21 mouse cellular contexts compared by ENCODE assay signal in genomic region chr13:116879580-116880192, GRCm38 (mm10).
DNase-seq lines count a peak whose midpoint lies in the region; ATAC-seq lines count a peak whose summit lies in the region.
"Had no signal": no experiment of that assay in that cellular context is flagged by ENCODE, and none has a peak within 500 bp of the region (broad histone marks: within the 10 kb centered on the region; RNA-seq: fewer than 3 reads in every experiment).

No protein-coding gene starts in this region.

- no peaks in the 10 kb centered on the region for H3K9me3 ChIP-seq in kidney, embryonic 14.5 days (ENCODE audit: control insufficient read depth, low read length)
- no peaks in the 10 kb centered on the region for H3K9me3 ChIP-seq in neural tube, embryonic 12.5 days
- no peaks in the 10 kb centered on the region for H3K9me3 ChIP-seq in hindbrain, embryonic 15.5 days
- H3K9me3 ChIP-seq: embryonic facial prominence, embryonic 10.5 days; forebrain, embryonic 15.5 days; heart, embryonic 13.5 days; liver, embryonic 13.5 days; midbrain, embryonic 13.5 days had no signal

- ATAC-seq in kidney, embryonic 14.5 days (ENCODE audit: low FRiP score, low TSS enrichment): peak; percentile 78; the same call in 1 of the 2 replicates
- ATAC-seq in neural tube, embryonic 12.5 days (ENCODE audit: low FRiP score, low read depth): peak; percentile 58
- peak; percentile 64; the same call in 1 of the 2 replicates for ATAC-seq in hindbrain, embryonic 15.5 days (ENCODE audit: low FRiP score, low read depth)
- ATAC-seq: forebrain, embryonic 15.5 days; midbrain, embryonic 13.5 days had no signal

- 0 out of 2 replicates have a peak, but pooled peaks cover 3% of the 10 kb centered on the region for H3K4me1 ChIP-seq in kidney, embryonic 14.5 days (ENCODE audit: control insufficient read depth, insufficient read depth, low read length)
- 0 out of 2 replicates have a peak, but pooled peaks cover 3% of the 10 kb centered on the region for H3K4me1 ChIP-seq in neural tube, embryonic 12.5 days
- H3K4me1 ChIP-seq in hindbrain, embryonic 15.5 days (replicated peaks): no peaks in the 10 kb centered on the region
- H3K4me1 ChIP-seq: embryonic facial prominence, embryonic 10.5 days; forebrain, embryonic 15.5 days; liver, embryonic 13.5 days; midbrain, embryonic 13.5 days had no signal

- no peak overlapping the region for H3K4me3 ChIP-seq in kidney, embryonic 14.5 days (ENCODE audit: low read length)
- H3K4me3 ChIP-seq in neural tube, embryonic 12.5 days: no peak overlapping the region
- no peak overlapping the region for H3K4me3 ChIP-seq in hindbrain, embryonic 15.5 days
- H3K4me3 ChIP-seq: embryonic facial prominence, embryonic 10.5 days; forebrain, embryonic 15.5 days; heart, embryonic 13.5 days; left cerebral cortex, adult 2 months; liver, embryonic 13.5 days; midbrain, embryonic 13.5 days had no signal

- H3K27me3 ChIP-seq in kidney, embryonic 14.5 days (ENCODE audit: control insufficient read depth, insufficient read depth, low read length): no peaks in the 10 kb centered on the region
- no peaks in the 10 kb centered on the region for H3K27me3 ChIP-seq in neural tube, embryonic 12.5 days (replicated peaks)
- no peaks in the 10 kb centered on the region for H3K27me3 ChIP-seq in hindbrain, embryonic 15.5 days
- H3K27me3 ChIP-seq: forebrain, embryonic 15.5 days; heart, embryonic 13.5 days; liver, embryonic 13.5 days; midbrain, embryonic 13.5 days had no signal

- no peak overlapping the region for H3K27ac ChIP-seq in kidney, embryonic 14.5 days (ENCODE audit: low read depth, low read length)
- H3K27ac ChIP-seq in neural tube, embryonic 12.5 days: no peak overlapping the region
- H3K27ac ChIP-seq in hindbrain, embryonic 15.5 days (replicated peaks): no peak overlapping the region
- H3K27ac ChIP-seq: embryonic facial prominence, embryonic 10.5 days; forebrain, embryonic 15.5 days; heart, embryonic 13.5 days; left cerebral cortex, adult 2 months; liver, embryonic 13.5 days; midbrain, embryonic 13.5 days had no signal

- no peak for DNase-seq in kidney, postnatal 10 days
- DNase-seq in neural tube, embryonic 10.5 days (ENCODE audit: extremely low spot score, low spot score): no peak
- no peak for DNase-seq in adipocyte (ENCODE audit: low spot score)
- no peak for DNase-seq in cerebellum, adult 9-10 months
- DNase-seq: cerebellum, adult 8-10 months; gastrocnemius, postnatal 14 days; heart, adult 11 months; heart, postnatal 14 days; kidney, adult 11 months; layer of hippocampus, adult 9-11 months; liver, embryonic 13.5 days; lung, embryonic 14.5 days; thymus, postnatal 25 days had no signal

- no peaks in the 10 kb centered on the region for H3K36me3 ChIP-seq in kidney, embryonic 14.5 days (ENCODE audit: control insufficient read depth, insufficient read depth, low read length)
- no peaks in the 10 kb centered on the region for H3K36me3 ChIP-seq in neural tube, embryonic 12.5 days
- no peaks in the 10 kb centered on the region; the same call in 1 of the 2 replicates for H3K36me3 ChIP-seq in hindbrain, embryonic 15.5 days
- H3K36me3 ChIP-seq: forebrain, embryonic 15.5 days; liver, embryonic 13.5 days had no signal

- no peak overlapping the region for H3K9ac ChIP-seq in kidney, embryonic 14.5 days (ENCODE audit: low read depth, low read length)
- H3K9ac ChIP-seq in neural tube, embryonic 12.5 days: no peak overlapping the region
- H3K9ac ChIP-seq in hindbrain, embryonic 15.5 days: no peak overlapping the region
- H3K9ac ChIP-seq: forebrain, embryonic 15.5 days; heart, embryonic 13.5 days; liver, embryonic 13.5 days; lung, embryonic 14.5 days; midbrain, embryonic 13.5 days had no signal

- no peak overlapping the region for H3K4me2 ChIP-seq in kidney, embryonic 14.5 days (replicated peaks; ENCODE audit: low read depth, low read length)
- no peak overlapping the region for H3K4me2 ChIP-seq in neural tube, embryonic 12.5 days (replicated peaks)
- no peak overlapping the region for H3K4me2 ChIP-seq in hindbrain, embryonic 15.5 days
- H3K4me2 ChIP-seq: forebrain, embryonic 15.5 days; heart, embryonic 13.5 days; liver, embryonic 13.5 days; lung, embryonic 14.5 days; midbrain, embryonic 13.5 days had no signal

- 67% methylated on average over 10 of the region's 10 CpGs for WGBS in kidney, embryonic 14.5 days
- 81% methylated on average over 10 of the region's 10 CpGs for WGBS in neural tube, embryonic 12.5 days
- WGBS in hindbrain, embryonic 15.5 days: 72% methylated on average over 10 of the region's 10 CpGs
